Mouse (Mus musculus): ENCODE measurements around the gene Casc4. TPM values are rescaled to one million over a fixed set of nuclear protein-coding genes. Genes with fewer than 3 reads are reported as not detected.

Casc4 gene
- polyA plus RNA-seq, 1 experiment from 2014 or later = 16.0 TPM

DNA sequence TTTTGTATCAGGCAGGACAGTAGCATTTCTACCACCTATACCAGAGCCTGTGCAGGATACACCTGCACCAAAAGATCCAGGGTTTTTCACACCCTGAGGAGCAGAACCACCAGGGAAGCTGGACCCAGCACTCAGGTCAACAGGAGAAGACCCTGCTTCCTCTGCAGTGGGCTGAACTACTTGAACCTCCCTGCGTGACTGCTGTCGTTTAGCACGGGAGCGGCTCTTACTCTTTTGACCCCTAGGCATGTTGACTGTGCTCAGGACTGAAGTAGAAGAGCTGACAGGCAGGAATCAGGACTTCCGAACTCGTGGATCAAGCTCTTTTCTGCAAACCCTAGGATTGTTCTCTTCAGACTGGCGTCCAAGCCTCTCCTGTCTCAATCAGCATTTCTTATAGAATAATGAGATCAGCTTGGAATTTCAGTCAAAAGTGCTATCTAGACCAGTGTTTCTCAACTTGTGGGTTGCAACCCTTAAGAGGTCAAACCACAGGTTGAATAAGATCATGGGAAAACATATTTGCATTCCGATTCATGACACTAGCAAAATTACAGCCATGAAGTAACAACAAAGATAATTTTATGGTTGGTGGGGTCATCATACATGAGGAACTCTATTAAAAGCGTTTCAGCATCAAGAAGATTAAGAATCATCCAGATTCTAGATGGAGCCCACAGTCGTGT is 88.3 kb downstream of the Casc4 start:
- H3K27me3 ChIP-seq (ENCODE audit: insufficient read depth, poor library complexity, severe bottlenecking) = no peaks in the 10 kb centered on the region
- H3K27ac ChIP-seq = peak overlapping the region; percentile 94
- peaks cover 22% of the 10 kb centered on the region for H3K4me1 ChIP-seq (replicated peaks)
- peak overlapping the region; percentile 95 for H3K4me3 ChIP-seq
- H3K36me3 ChIP-seq = peaks cover 8% of the 10 kb centered on the region
- no peaks in the 10 kb centered on the region for H3K9me3 ChIP-seq
- DNase-seq (ENCODE audit: low spot score) = peak; percentile 10
- 15% methylated on average over 10 of the region's 10 CpGs for WGBS

DNA sequence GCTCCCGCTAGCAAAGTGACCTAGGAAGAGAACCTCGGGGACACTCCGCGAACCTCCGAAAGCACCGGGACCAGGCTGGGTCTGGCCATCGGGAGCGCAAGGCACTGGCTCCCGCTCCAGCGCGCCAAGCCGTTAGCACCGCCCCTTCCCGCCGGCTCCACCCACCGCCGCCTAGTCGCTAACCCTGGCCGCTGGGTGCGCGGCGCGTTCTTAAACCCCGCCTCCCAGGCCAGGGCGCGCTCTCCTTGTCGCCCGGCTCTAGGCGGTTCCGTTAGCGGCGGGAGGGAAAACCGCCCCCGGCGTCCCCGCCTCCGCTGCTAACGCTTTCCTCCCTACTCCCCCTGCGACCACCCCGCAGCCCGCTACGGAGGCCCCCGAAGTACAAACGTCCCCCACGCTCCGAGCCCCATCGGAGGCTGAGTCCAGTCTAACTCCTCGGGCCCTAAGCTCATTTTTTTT is 89.0 kb downstream of the Casc4 start, which contains the start of the genes Ctdspl2 and Mageb3:
Gene Ctdspl2 (plus strand): TSS at position 237 of the 459 bp plus-strand sequence.
Gene Mageb3 (minus strand): TSS at position 328 of the 459 bp plus-strand sequence.
- H3K4me3 ChIP-seq = peak within 1 kb of the TSS; percentile 95
- peaks cover 14% of the 10 kb centered on the region for H3K36me3 ChIP-seq
- peak; percentile 94 for DNase-seq (ENCODE audit: low spot score)
- under 1% methylated on average over 48 of the region's 48 CpGs for WGBS
- H3K4me1 ChIP-seq (replicated peaks) = peaks cover 22% of the 10 kb centered on the region
- peak within 1 kb of the TSS; percentile 94 for H3K27ac ChIP-seq
- H3K27me3 ChIP-seq (ENCODE audit: insufficient read depth, poor library complexity, severe bottlenecking) = no peaks in the 10 kb centered on the region
- H3K9me3 ChIP-seq = no peaks in the 10 kb centered on the region

DNA sequence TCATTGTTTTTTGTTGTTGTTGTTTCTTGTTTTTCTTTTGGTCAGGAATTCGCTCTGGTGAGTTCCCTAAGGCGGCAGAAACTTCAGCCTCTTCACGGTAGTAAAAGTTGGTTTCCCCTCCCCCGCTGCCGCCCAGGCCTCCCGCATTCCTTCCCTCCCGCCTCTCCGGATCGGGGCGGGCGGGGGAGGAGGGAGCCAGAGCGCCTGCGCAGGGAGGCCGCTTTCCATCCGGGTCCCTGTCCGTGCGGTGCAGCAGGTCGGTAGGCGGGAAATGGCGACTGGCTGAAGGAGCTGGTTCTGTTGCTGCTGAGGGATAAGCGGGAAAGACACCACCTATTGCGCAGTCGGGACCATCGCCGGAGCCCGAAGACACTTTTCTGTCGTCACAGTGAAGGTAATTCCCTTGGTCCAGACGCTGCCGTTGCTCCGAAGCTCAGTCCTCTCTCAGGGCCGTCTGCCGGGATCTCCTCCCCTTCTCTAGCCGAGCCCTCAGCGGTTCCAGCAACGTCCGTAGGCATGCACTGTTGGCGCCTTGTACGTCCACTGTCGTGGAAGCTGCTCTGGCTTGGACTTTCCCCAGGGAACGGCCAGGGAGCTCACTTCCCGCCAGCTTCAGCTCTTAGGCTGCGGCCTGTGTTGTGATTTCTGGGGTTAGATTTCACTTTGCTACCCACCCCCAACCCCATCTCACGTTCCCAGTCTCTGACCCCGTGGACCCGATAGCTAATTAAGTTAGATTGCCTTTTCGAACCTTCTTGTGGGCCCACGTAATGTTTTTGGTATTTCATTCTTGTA is 89.7 kb downstream of the Casc4 start:
- Histone ChIP-seq H3K4me3 (peak overlapping the region; percentile 95), H3K27ac (peak overlapping the region; percentile 94), H3K27me3 (ENCODE audit: insufficient read depth, poor library complexity, severe bottlenecking) (no peaks in the 10 kb centered on the region), H3K4me1 (replicated peaks) (peaks cover 22% of the 10 kb centered on the region), H3K9me3 (no peaks in the 10 kb centered on the region), H3K36me3 (peaks cover 21% of the 10 kb centered on the region)
- under 1% methylated on average over 47 of the region's 47 CpGs for WGBS
- DNase-seq (ENCODE audit: low spot score) = peak; percentile 96

DNA sequence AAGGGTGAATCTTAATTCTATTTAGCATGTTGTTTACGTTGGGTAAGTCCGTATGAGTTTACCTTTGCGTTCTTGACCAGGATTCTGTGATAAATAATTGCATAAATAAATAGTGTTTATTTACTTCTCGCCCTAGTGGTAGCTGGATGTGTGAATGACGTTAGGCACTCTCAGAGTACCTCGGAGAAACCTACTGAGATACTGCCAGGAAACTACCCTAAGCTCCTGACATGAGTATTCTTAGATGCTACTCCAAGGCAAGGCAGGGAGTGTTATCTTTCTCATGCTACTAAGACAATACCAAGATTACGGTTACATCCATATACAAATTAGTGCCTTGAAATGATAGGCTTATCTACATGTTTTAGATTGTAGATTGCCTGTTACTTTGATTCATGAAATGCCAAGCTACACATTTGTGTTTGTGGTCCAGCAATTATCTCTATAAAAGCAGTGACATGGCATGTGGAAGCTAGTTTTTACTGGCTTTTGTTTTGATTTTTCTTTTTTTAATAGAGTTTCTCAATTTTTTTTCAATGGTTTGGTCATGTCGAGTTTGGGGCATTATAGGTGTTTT is 90.5 kb downstream of the Casc4 start:
- Histone ChIP-seq H3K27me3 (ENCODE audit: insufficient read depth, poor library complexity, severe bottlenecking) (no peaks in the 10 kb centered on the region), H3K9me3 (no peaks in the 10 kb centered on the region), H3K4me1 (replicated peaks) (peaks cover 22% of the 10 kb centered on the region), H3K4me3 (peak overlapping the region; percentile 95), H3K36me3 (peaks cover 29% of the 10 kb centered on the region), H3K27ac (peak overlapping the region; percentile 94)
- 18% methylated on average over 8 of the region's 8 CpGs for WGBS
- no peak for DNase-seq (ENCODE audit: low spot score)

Other genes with a start within 250 kb of the Casc4 start
- gene Frmd5, start 59.9 kb upstream of the Casc4 start, polyA plus RNA-seq (2016; fragmentation: Nextera tagmentation; extraction: Ambion mirVana) = 10.8 and 15.3 TPM in 2 replicates
- gene Ctdspl2, start 89.0 kb downstream of the Casc4 start, polyA plus RNA-seq (2016; fragmentation: Nextera tagmentation; extraction: Ambion mirVana) = 41.9 and 53.4 TPM in 2 replicates
- gene Mageb3, start 89.1 kb downstream of the Casc4 start, polyA plus RNA-seq (2016; fragmentation: Nextera tagmentation; extraction: Ambion mirVana) = 0.35 and 0.46 TPM in 2 replicates
- gene Eif3j1, start 161.6 kb downstream of the Casc4 start, polyA plus RNA-seq (2016; fragmentation: Nextera tagmentation; extraction: Ambion mirVana) = 9.8 and 12.3 TPM in 2 replicates

Data from hindbrain, embryonic 10.5 days (tissue).